Mouse (Mus musculus): ENCODE measurements at regions not wholly inside any gene's neighbourhood (a gene's known extent, or its start where the extent isn't known, plus 50 kb on each side); places are given as distances from the start of the nearest gene placed in this dataset.

GRCm38 (mm10) chr19:59646231-59646630, 188.1 kb downstream of the Emx2 start:
- DNase-seq (ENCODE audit: low read depth): no peak

GRCm38 (mm10) chr19:59646656-59647055, 188.5 kb downstream of the Emx2 start:
- no peak for DNase-seq (ENCODE audit: low read depth)

GRCm38 (mm10) chr19:59649421-59649820, 191.2 kb downstream of the Emx2 start:
- no peak for DNase-seq (ENCODE audit: low read depth)

GRCm38 (mm10) chr19:59650611-59651329, 192.6 kb downstream of the Emx2 start:
- DNase-seq (ENCODE audit: low read depth): no peak

DNA sequence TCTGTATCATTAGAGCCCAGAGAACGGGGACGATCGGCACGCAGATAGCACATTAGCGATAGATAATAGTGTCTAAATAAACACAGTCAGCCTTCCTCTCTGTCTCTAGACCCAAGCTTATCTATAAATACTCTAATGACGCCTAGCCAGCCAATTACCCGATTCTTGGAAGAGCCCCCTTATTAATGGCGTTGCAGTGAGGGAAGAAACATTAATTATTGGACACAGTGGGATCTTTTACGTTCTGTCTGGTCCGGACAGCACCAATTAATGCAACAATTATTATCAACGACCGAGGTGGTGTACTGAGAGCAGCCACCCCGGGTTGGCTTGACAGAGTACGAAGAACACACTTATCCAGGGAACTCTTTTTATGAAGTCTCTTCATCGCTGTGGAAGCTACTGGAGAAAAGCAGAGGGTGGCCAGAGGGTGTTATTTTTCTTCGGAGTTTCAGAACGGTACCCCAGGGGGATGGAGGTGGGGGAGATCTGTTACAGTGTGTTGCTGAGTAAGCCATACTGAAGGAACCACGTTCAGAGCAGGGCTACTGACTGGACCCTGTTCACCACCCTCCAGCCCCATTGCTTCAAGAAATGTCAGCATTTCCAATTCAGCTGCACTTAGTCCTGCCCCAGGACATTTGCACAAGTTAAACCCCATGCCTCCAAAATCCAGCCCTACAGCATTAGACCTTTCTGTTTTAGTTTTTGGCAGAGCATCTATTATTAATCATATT, 195.6 kb downstream of the Emx2 start:
- DNase-seq (ENCODE audit: low read depth): no peak

- no peak for DNase-seq (ENCODE audit: low read depth)
These were observed 197.1 kb downstream of the Emx2 start for GRCm38 (mm10) chr19:59655321-59655720.

GRCm38 (mm10) chr19:59669793-59670192, 211.6 kb downstream of the Emx2 start:
- DNase-seq (ENCODE audit: low read depth): no peak

DNA sequence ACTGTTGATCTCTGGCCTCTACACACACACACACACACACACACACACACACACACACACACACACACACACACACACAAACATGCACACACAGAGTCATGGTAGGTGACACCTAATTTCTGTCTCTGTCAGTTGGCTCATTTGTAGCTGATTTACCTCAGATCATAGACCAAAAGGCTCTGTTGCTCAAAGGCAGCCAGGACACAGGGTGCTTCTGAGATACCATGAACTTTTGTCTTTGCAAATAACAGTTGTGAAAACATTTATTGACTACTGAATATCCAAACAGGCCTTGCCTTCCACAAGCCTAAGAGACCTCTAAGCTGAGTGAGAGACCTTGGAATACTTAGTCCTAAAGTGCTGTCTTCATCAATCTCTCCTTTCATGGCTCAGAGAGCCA, 215.4 kb downstream of the Emx2 start:
- no peak for DNase-seq (ENCODE audit: low read depth)

- DNase-seq (ENCODE audit: low read depth): no peak
These were observed 221.0 kb downstream of the Emx2 start for GRCm38 (mm10) chr19:59679191-59679590.

DNA sequence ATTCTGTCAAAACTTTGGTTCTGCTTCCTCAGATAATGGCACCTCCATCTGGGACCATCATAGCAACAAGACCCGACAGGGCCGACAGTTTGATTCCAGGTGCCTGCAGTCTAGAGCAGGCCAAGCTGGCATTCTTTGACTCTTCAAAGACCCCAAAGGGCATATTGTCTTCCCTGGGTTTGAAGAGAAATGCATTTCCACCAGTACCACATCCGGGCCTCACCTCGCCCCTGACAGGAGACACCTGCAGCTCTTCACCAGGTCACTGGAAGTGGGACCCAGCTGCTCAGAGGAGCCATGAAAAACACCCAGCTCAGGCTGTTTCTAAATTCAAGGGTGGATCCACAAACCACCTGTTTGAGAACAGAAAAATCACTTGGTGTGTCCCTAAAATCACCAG, 222.2 kb downstream of the Emx2 start:
- no peak for DNase-seq (ENCODE audit: low read depth)

DNA sequence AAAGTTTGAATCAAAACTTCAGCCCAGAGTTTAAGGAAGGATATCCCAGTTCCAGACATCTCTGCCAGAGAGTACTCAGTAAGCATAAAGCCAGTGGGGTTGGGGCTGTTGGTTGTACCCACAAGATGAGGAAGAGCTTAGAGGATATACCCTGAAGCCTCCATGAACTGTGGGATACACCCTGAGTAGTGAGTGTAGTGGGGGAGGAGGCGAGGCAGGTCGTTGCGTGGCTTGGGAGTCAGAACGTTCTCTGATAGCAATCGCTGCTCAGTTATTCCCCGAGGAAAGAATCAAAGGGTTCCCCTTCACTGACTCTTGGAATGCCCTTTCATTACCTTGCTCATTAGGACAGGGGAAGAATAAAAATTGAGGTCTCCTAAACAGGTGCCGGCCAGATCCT, 226.1 kb downstream of the Emx2 start:
- no peak for DNase-seq (ENCODE audit: low read depth)

- DNase-seq (ENCODE audit: low read depth): no peak
These were observed 227.9 kb downstream of the Emx2 start for GRCm38 (mm10) chr19:59685826-59686717.

DNA sequence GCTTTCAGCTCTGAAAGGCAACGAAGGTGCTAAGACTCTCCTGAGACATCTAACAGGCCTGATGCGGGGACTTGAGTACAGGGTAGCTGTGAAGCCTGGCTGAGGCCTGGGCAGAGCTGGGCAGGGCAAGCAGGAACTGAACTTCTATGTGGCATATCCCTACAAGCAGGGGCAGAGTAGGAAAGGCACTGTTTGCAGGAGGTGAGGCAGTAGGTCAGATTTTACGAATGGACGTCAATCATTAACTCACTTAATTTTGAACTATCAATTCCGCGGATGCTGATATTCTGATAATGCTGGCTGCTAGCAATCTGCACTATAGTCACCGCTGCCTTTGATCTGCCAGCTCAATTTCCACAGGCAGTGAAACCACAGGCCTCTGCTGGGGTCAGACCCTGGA, 229.0 kb downstream of the Emx2 start:
- no peak for DNase-seq (ENCODE audit: low read depth)

- no peak for DNase-seq (ENCODE audit: low read depth)
These were observed 229.5 kb downstream of the Emx2 start for GRCm38 (mm10) chr19:59687681-59688080.

- DNase-seq (ENCODE audit: low read depth): no peak
These were observed 233.4 kb downstream of the Emx2 start for GRCm38 (mm10) chr19:59691541-59692096.

- DNase-seq (ENCODE audit: low read depth): no peak
These were observed 239.5 kb downstream of the Emx2 start for GRCm38 (mm10) chr19:59697628-59698027.

GRCm38 (mm10) chr19:59700187-59700586, 242.0 kb downstream of the Emx2 start:
- no peak for DNase-seq (ENCODE audit: low read depth)

DNA sequence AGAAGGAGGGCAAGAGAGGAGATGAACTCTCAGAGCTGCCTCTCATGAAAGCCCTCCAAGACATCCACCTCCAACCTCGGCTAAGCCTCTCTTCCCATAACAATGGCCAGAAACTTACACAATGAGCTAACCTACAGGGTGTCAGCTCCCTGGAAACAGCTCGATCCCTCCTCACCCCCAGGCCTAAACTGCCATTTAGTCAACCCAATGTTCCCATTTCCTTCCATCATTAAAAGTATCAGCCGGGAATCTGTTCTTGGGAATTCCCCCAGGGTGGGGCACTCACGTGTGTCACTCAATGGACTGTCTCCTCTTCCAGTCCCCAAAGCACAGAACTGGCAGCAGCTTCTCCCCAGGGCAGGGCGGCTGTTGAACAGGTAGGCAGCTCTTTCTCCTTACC, 236.3 kb downstream of the Rab11fip2 start:
- DNase-seq (ENCODE audit: low read depth): no peak

GRCm38 (mm10) chr19:59709180-59709579, 234.3 kb downstream of the Rab11fip2 start:
- no peak for DNase-seq (ENCODE audit: low read depth)

GRCm38 (mm10) chr19:59715086-59715485, 228.4 kb downstream of the Rab11fip2 start:
- no peak for DNase-seq (ENCODE audit: low read depth)

GRCm38 (mm10) chr19:59717813-59718483, 225.5 kb downstream of the Rab11fip2 start:
- no peak for DNase-seq (ENCODE audit: low read depth)

GRCm38 (mm10) chr19:59738541-59738940, 204.9 kb downstream of the Rab11fip2 start:
- DNase-seq (ENCODE audit: low read depth): no peak
